Mouse (Mus musculus) forebrain, embryonic 10.5 days (tissue): ENCODE results near the gene Ptprd. TPM values are rescaled to one million over a fixed set of nuclear protein-coding genes. Genes with fewer than 3 reads are reported as not detected.
"Not testable (repeated sequence)": the region's sequence is repeated elsewhere in the genome, so short reads cannot be mapped to it uniquely, and the experiment has no call there.

Experiments used
- DNase-seq: peaks from one replicate; pipeline ENCODE4 v3.0.0-alpha.2; 2017; ENCODE audit warnings: low spot score; ENCODE audit errors: extremely low spot score
- H3K27ac ChIP-seq: fragments of 300-500 bp; sonication (generic); 2 replicates; pipeline ENCODE4 v1.5.1; 2016; ENCODE audit warnings: mild to moderate bottlenecking
- H3K27me3 ChIP-seq: fragments of 300-500 bp; sonication (generic); 2 replicates; pipeline ENCODE4 v1.6.1; 2016; ENCODE audit warnings: mild to moderate bottlenecking; ENCODE audit not compliant: poor library complexity, severe bottlenecking
- H3K36me3 ChIP-seq: fragments of 300-500 bp; sonication (generic); replicated peaks from 2 replicates; pipeline ENCODE4 v1.6.1; 2016; ENCODE audit warnings: mild to moderate bottlenecking, moderate library complexity
- H3K4me1 ChIP-seq: fragments of 300-500 bp; sonication (generic); 2 replicates; pipeline ENCODE4 v1.6.1; 2016
- H3K4me3 ChIP-seq: fragments of 300-500 bp; sonication (generic); 2 replicates; pipeline ENCODE4 v1.5.1; 2016; ENCODE audit warnings: mild to moderate bottlenecking, moderate library complexity
- H3K9me3 ChIP-seq: fragments of 300-500 bp; sonication (generic); 2 replicates; pipeline ENCODE4 v1.6.1; 2016; ENCODE audit warnings: mild to moderate bottlenecking, moderate library complexity
- WGBS: fragments of 180-500 bp; shearing (Covaris S2); methylation state at CpG from one replicate; pipeline ENCODE4 v1.1.7; 2016; 5-methylcytosine and 5-hydroxymethylcytosine counted together
- polyA plus RNA-seq: library from polyadenylated mRNA; unstranded; fragments of >200 nt; fragmentation: Nextera tagmentation; extraction: Ambion mirVana; gene quantifications from 2 replicates; pipeline ENCODE4 v1.2.1, GENCODE M21; 2016

The Ptprd gene
- polyA plus RNA-seq, 1 experiment from 2014 or later, result 12.2 TPM

- peaks cover 24% of the 10 kb centered on the region; the same call in 1 of the 2 replicates for H3K4me1 ChIP-seq
- 71% methylated on average over 5 of the region's 5 CpGs for WGBS
- H3K9me3 ChIP-seq, result no peaks in the 10 kb centered on the region
- no peak overlapping the region for H3K4me3 ChIP-seq
- no peak for DNase-seq
- H3K36me3 ChIP-seq, result no peaks in the 10 kb centered on the region
- H3K27me3 ChIP-seq, result no peaks in the 10 kb centered on the region
- no peak overlapping the region for H3K27ac ChIP-seq
Observed at GRCm38 (mm10) chr4:76435920-76436319, 1775.8 kb downstream of the Ptprd start.

DNA sequence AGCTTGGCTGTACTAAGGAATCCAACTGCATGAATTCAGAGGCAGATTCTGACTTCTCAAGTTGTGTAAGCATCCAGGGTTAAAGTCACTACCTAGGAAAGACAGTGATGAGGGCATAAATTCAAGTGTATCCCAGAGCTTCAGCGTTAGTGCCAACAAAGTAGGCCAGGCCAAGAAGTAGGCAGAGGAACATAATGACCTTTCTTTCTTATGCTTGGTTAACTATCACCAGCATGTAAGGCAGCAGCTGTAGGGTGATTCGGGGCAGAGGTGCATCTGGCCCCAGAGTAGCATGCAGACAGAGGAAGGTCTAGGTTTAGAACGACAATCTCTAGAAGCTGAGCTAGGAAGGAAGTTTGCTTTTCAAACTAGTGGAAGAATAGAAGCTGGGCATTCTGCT lies 1782.0 kb downstream of the Ptprd start:
- WGBS, result 74% methylated on average over 3 of the region's 3 CpGs

DNA sequence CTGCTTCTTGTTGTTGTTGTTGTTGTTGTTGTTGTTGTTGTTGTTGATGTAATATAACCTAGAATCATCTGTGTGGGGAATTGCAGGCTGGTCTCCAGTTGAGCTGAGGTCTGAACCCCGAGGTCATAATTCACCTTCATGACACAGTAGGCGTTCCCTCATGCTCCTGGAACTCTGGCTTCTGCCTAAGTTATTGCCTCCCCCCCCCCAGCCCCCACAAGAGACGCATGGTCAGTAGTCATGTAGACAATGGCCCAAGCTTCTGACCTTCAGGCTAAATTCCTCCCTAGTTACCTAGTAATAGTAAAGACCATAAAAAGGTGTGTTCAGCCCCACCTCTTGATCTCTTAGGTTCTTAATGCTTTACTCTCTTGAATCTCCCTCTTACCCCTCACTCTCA lies 1784.7 kb downstream of the Ptprd start:
- not testable (repeated sequence) for DNase-seq, H3K4me3 ChIP-seq, H3K27me3 ChIP-seq, H3K9me3 ChIP-seq, H3K36me3 ChIP-seq, H3K27ac ChIP-seq
- WGBS, result 96% methylated on average over 3 of the region's 3 CpGs
- peaks cover 12% of the 10 kb centered on the region for H3K4me1 ChIP-seq

More for the DNA sequence above, 1782.0 kb downstream of the Ptprd start:
- 0 out of 2 replicates have a peak overlapping the region, but pooled peaks have one; percentile 27 for H3K27ac ChIP-seq
- DNase-seq, result no peak
- peaks cover 12% of the 10 kb centered on the region for H3K4me1 ChIP-seq
- H3K36me3 ChIP-seq, result no peaks in the 10 kb centered on the region; the same call in 1 of the 2 replicates
- H3K27me3 ChIP-seq, result no peaks in the 10 kb centered on the region
- no peaks in the 10 kb centered on the region for H3K9me3 ChIP-seq
- no peak overlapping the region for H3K4me3 ChIP-seq

DNA sequence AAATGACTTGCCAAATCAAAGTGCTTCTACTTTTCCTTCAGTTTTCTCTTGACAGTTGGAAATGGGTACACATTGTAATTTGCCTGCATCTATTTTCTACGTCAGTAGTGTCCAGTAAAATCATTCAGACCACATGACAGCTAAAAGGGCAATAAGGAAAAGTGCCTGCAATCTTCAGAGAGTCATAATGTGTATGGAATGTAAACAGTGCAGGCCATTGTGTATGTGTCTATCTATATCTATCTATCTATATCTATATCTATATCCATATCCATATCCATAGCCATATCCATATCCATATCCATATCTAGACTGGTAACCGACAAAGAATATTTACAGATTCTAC lies 1786.6 kb downstream of the Ptprd start:
- no peaks in the 10 kb centered on the region for H3K27me3 ChIP-seq
- no peaks in the 10 kb centered on the region; the same call in 1 of the 2 replicates for H3K36me3 ChIP-seq
- no peak for DNase-seq
- no peaks in the 10 kb centered on the region for H3K9me3 ChIP-seq
- H3K27ac ChIP-seq, result no peak overlapping the region
- peaks cover 12% of the 10 kb centered on the region for H3K4me1 ChIP-seq
- H3K4me3 ChIP-seq, result no peak overlapping the region
- 96% methylated on average over 2 of the region's 2 CpGs for WGBS

GRCm38 (mm10) chr4:76424324-76425229 lies 1787.2 kb downstream of the Ptprd start:
- Histone ChIP-seq H3K4me1 (peaks cover 6% of the 10 kb centered on the region), H3K36me3 (no peaks in the 10 kb centered on the region; the same call in 1 of the 2 replicates), H3K9me3 (no peaks in the 10 kb centered on the region), H3K4me3 (no peak overlapping the region), H3K27me3 (no peaks in the 10 kb centered on the region), H3K27ac (no peak overlapping the region)
- DNase-seq, result no peak
- WGBS, result 91% methylated on average over 9 of the region's 9 CpGs

DNA sequence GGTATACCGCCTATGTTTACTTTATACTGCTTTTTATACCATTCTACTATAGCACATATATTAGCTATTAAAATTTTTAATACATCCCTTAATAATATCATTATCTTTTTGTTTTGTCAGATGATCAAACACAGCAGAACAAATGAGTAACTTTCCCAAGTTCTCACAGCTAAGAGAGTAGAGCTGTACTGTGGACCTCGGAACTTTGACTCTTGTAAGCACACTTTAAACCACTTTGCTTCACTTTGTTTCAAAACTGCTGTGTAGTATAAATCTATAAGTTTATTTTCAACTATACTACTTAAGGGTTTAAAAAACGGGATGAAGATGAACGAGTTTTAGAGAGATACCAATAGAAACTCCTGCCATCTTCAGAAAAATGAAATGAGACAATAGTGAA lies 1789.6 kb downstream of the Ptprd start:
- no peak for DNase-seq
- no peak overlapping the region for H3K4me3 ChIP-seq
- WGBS, result 93% methylated on average over 4 of the region's 4 CpGs

GRCm38 (mm10) chr4:76419641-76420040 lies 1792.1 kb downstream of the Ptprd start:
- Histone ChIP-seq H3K36me3 (no peaks in the 10 kb centered on the region), H3K27ac (no peak overlapping the region), H3K4me1 (no peaks in the 10 kb centered on the region), H3K9me3 (no peaks in the 10 kb centered on the region), H3K4me3 (no peak overlapping the region), H3K27me3 (no peaks in the 10 kb centered on the region)
- 87% methylated on average over 2 of the region's 2 CpGs for whole genome bisulfite sequencing
- no peak for DNase-seq

More for the DNA sequence above, 1789.6 kb downstream of the Ptprd start:
- Histone ChIP-seq H3K27ac (no peak overlapping the region), H3K36me3 (no peaks in the 10 kb centered on the region), H3K4me1 (no peaks in the 10 kb centered on the region), H3K9me3 (no peaks in the 10 kb centered on the region), H3K27me3 (no peaks in the 10 kb centered on the region)

DNA sequence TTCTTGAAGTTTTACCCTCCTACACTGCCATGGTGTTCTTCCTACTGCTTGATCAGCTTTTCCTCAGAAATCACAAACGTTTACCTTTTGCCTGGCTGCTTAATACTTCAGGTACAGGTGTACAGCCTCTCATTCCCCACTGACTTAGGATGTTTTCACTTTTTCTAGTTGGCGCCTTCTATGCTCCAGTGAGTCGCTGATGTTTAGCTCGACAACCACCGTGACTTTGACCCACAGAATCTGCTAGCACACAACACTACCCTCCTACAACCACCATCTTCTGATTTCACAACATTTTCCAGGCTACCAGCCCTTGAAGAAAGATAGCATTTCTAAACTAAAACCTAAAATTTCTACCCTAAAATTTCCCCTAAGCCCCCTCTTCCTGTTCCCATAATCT lies 1794.1 kb downstream of the Ptprd start:
- H3K27ac ChIP-seq, result no peak overlapping the region
- no peaks in the 10 kb centered on the region for H3K4me1 ChIP-seq
- DNase-seq, result no peak
- no peaks in the 10 kb centered on the region for H3K9me3 ChIP-seq
- no peaks in the 10 kb centered on the region for H3K27me3 ChIP-seq
- no peaks in the 10 kb centered on the region for H3K36me3 ChIP-seq
- no peak overlapping the region for H3K4me3 ChIP-seq
- WGBS, result 90% methylated on average over 5 of the region's 5 CpGs

- no peak overlapping the region for H3K27ac ChIP-seq
- WGBS, result 90% methylated on average over 5 of the region's 5 CpGs
- no peaks in the 10 kb centered on the region for H3K27me3 ChIP-seq
- H3K36me3 ChIP-seq, result no peaks in the 10 kb centered on the region
- no peak overlapping the region for H3K4me3 ChIP-seq
- H3K9me3 ChIP-seq, result no peaks in the 10 kb centered on the region
- no peaks in the 10 kb centered on the region for H3K4me1 ChIP-seq
- no peak for DNase-seq
Observed at GRCm38 (mm10) chr4:76415624-76416023, 1796.1 kb downstream of the Ptprd start.

DNA sequence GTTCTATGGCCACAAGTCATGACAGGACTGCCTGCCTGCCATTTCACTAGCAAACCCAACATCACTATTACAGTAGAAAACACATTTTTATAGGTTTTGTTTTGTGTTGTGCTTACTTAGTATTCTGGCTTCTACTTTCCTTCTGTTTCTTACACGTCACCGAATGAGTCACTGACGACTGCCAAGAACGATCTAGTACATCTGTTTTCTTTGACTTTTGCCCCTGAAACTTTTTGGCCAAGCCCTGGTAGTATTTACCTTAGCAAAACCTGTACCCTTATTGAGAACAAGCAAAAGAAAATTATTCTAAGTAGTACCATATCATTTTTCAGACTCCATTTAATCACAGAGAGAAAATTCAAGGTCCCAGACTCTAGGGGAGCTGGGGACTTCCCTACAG lies 1797.2 kb downstream of the Ptprd start:
- H3K36me3 ChIP-seq, result no peaks in the 10 kb centered on the region

DNA sequence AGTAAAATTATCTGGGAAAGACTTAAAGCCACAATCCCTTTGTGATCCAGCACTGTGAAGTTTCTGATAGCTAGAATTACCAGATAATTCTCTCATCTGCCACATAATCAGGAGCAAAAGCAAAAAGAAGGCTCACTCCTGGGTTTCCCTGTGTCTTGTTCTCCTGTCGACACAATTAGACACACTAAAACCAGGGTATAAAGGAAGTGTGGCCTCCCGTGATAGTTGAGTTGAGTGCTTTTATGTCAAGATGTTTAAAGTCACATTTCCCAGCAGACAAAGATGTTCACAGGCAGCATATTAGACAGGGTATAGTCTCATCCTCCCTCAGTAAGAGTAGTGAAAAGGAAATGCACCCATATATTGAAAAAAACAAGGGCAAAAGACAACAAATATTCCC lies 1801.7 kb downstream of the Ptprd start:
- Histone ChIP-seq H3K4me1 (peaks cover 14% of the 10 kb centered on the region), H3K27ac (no peak overlapping the region), H3K9me3 (no peaks in the 10 kb centered on the region), H3K36me3 (no peaks in the 10 kb centered on the region), H3K4me3 (no peak overlapping the region), H3K27me3 (peaks cover 12% of the 10 kb centered on the region)
- no peak for DNase-seq
- 63% methylated on average over 2 of the region's 2 CpGs for WGBS

More for the DNA sequence above, 1797.2 kb downstream of the Ptprd start:
- H3K4me1 ChIP-seq, result no peaks in the 10 kb centered on the region; the same call in 1 of the 2 replicates
- H3K27ac ChIP-seq, result no peak overlapping the region
- H3K4me3 ChIP-seq, result no peak overlapping the region
- 90% methylated on average over 4 of the region's 4 CpGs for WGBS
- H3K27me3 ChIP-seq, result no peaks in the 10 kb centered on the region
- no peaks in the 10 kb centered on the region for H3K9me3 ChIP-seq
- DNase-seq, result no peak

DNA sequence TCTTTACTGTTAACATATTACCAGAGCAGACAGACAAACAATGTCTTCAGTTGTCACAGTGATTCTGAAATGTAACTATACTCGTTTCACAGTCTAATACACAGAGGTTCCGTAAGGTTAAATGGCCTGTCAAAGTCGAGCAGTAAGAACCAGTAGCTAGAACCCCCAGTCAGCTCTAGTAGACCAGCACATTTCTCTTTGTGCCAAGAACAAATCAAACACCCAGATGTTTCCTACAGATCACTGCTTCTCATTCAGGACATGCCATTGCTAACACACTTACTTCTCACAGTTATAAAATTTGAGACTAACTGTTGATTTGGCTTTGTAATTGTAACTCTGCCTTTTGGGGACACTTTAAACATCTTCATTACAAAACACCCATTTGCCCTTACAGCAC lies 1802.6 kb downstream of the Ptprd start:
- Histone ChIP-seq H3K27ac (no peak overlapping the region), H3K27me3 (peaks cover 12% of the 10 kb centered on the region), H3K9me3 (no peaks in the 10 kb centered on the region), H3K4me1 (peaks cover 14% of the 10 kb centered on the region), H3K36me3 (no peaks in the 10 kb centered on the region), H3K4me3 (no peak overlapping the region)
- DNase-seq, result no peak
- WGBS, result 78% methylated on average over 3 of the region's 3 CpGs

DNA sequence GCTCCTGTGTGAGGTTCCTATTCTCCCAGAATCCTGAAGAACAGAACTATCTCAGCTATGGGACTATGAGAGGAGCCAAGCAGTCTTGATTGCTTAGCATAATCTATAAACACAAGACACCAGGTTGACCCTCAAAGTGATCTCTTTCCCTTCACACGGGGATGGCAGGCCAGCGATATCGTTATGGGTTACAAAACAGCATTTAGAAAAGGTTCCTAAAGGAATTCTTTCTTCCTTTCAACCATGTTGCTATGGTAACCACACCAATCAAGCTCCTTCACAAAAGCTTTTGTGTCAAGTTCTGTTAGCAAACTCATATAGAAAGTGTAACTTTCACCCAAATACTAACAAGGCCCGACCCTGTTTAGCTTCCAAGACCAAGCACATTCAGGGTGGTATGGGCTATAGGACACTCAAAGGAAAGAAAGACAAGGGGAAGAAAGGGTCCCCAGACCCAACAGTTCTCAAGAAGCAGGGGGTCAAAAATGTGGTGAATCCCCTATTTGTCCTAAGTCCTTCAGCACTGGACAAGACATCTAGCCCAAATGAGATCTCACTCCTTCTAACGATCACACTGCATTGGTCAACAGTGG lies 1805.8 kb downstream of the Ptprd start:
- no peak for DNase-seq
- Histone ChIP-seq H3K4me1 (peaks cover 14% of the 10 kb centered on the region), H3K27me3 (peaks cover 12% of the 10 kb centered on the region), H3K27ac (no peak overlapping the region), H3K36me3 (no peaks in the 10 kb centered on the region), H3K9me3 (no peaks in the 10 kb centered on the region), H3K4me3 (no peak overlapping the region)
- 30% methylated on average over 5 of the region's 5 CpGs for WGBS
